Mouse (Mus musculus) spleen, adult 2 months (tissue): ENCODE data around the gene Zfp689.
"Not testable (repeated sequence)": the region's sequence is repeated elsewhere in the genome, so short reads cannot be mapped to it uniquely, and the experiment has no call there.

Experiments used
- CTCF ChIP-seq: fragments of 200-500 bp; IDR thresholded peaks from 2 replicates; pipeline ENCODE4 v1.5.1; 2011; ENCODE audit warnings: mild to moderate bottlenecking, inconsistent platforms; ENCODE audit not compliant: insufficient read depth, insufficient read length, insufficient replicate concordance; ENCODE audit errors: extremely low read depth
- POLR2A ChIP-seq: fragments of 200-500 bp; IDR thresholded peaks from 2 replicates; pipeline ENCODE4 v1.6.1; 2011; ENCODE audit warnings: low read depth, low read length, inconsistent platforms

GRCm38 (mm10) chr7:127465670-127466069, 16.7 kb upstream of the Zfp689 start:
- TF ChIP-seq CTCF, POLR2A: not testable (repeated sequence)
